In the genomic region with DNA sequence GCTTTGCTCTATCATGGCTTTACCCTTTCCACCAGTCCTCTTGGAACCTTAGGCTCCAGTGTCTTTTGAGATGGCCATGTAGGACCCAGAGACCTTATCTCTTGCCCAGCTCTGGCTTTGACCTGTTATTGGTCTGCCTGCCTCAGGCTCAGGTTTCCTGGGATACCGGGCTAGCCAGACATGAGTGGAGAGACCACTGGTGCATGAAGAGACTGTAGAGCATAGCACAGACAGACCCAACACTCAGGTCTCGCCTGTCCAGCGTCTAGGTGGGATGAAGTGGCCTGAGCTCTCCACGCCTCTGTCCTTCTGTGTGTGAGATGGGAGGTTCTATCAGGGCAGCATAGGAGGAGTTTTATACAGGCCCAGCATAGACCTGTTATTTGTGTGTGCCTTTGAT, we compare ENCODE assay signal across 28 mouse cellular contexts. TPM values are rescaled to one million over a fixed set of nuclear protein-coding genes. Genes with fewer than 3 reads are reported as not detected.
DNase-seq lines count a peak whose midpoint lies in the region; ATAC-seq and TF ChIP-seq lines count a peak whose summit lies in the region.
"Had no signal": no experiment of that assay in that cellular context is flagged by ENCODE, and none has a peak within 500 bp of the region (broad histone marks: within the 10 kb centered on the region; RNA-seq: fewer than 3 reads in every experiment).

No protein-coding gene starts in this region.

- H3K4me2 ChIP-seq in forebrain, postnatal 0 days (ENCODE audit: low read depth), result no peak overlapping the region
- H3K4me2 ChIP-seq in hindbrain, embryonic 12.5 days (replicated peaks), result no peak overlapping the region
- no peak overlapping the region for H3K4me2 ChIP-seq in hindbrain, postnatal 0 days (ENCODE audit: low read depth, low read length)
- no peak overlapping the region for H3K4me2 ChIP-seq in kidney, postnatal 0 days (ENCODE audit: low read length)
- H3K4me2 ChIP-seq: forebrain, embryonic 12.5 days; limb, embryonic 15.5 days had no signal

- H3K27me3 ChIP-seq in forebrain, embryonic 10.5 days (ENCODE audit: poor library complexity, severe bottlenecking), result peaks cover 3% of the 10 kb centered on the region
- no peaks in the 10 kb centered on the region for H3K27me3 ChIP-seq in forebrain, postnatal 0 days (ENCODE audit: insufficient read depth, low read length)
- H3K27me3 ChIP-seq in hindbrain, embryonic 12.5 days, result no peaks in the 10 kb centered on the region
- H3K27me3 ChIP-seq in hindbrain, postnatal 0 days (ENCODE audit: insufficient read depth, low read length), result no peaks in the 10 kb centered on the region
- no peaks in the 10 kb centered on the region for H3K27me3 ChIP-seq in kidney, postnatal 0 days (ENCODE audit: insufficient read depth, low read length)
- 0 out of 2 replicates have a peak, but pooled peaks cover 9% of the 10 kb centered on the region for H3K27me3 ChIP-seq in embryonic facial prominence, embryonic 10.5 days (replicated peaks; ENCODE audit: low read depth, poor library complexity, severe bottlenecking)
- H3K27me3 ChIP-seq: forebrain, embryonic 12.5 days had no signal

- no peak for ATAC-seq in forebrain, postnatal 0 days
- no peak for ATAC-seq in hindbrain, embryonic 12.5 days (ENCODE audit: low FRiP score)
- no peak for ATAC-seq in hindbrain, postnatal 0 days
- peak; percentile 53 for ATAC-seq in kidney, postnatal 0 days (replicated peaks; ENCODE audit: low FRiP score, low read depth)
- ATAC-seq: activated CD4-positive, CD25-positive, alpha-beta regulatory T cell, adult 4 months had no signal

- H3K36me3 ChIP-seq in forebrain, embryonic 10.5 days (replicated peaks), result no peaks in the 10 kb centered on the region; the same call in 1 of the 2 replicates
- peaks cover 14% of the 10 kb centered on the region; the same call in 1 of the 2 replicates for H3K36me3 ChIP-seq in forebrain, postnatal 0 days (ENCODE audit: insufficient read depth)
- 0 out of 2 replicates have a peak, but pooled peaks cover 9% of the 10 kb centered on the region for H3K36me3 ChIP-seq in hindbrain, embryonic 12.5 days
- H3K36me3 ChIP-seq in hindbrain, postnatal 0 days (ENCODE audit: insufficient read depth, low read length), result peaks cover 5% of the 10 kb centered on the region; the same call in 1 of the 2 replicates
- H3K36me3 ChIP-seq in kidney, postnatal 0 days (ENCODE audit: insufficient read depth, low read length), result no peaks in the 10 kb centered on the region
- H3K36me3 ChIP-seq in embryonic facial prominence, embryonic 10.5 days (replicated peaks), result no peaks in the 10 kb centered on the region
- H3K36me3 ChIP-seq: limb, embryonic 15.5 days had no signal

- H3K27ac ChIP-seq in forebrain, embryonic 10.5 days, result peak overlapping the region; percentile 54; the same call in 1 of the 2 replicates
- H3K27ac ChIP-seq in forebrain, postnatal 0 days (ENCODE audit: low read depth, low read length), result no peak overlapping the region
- 0 out of 2 replicates have a peak overlapping the region, but pooled peaks have one; percentile 23 for H3K27ac ChIP-seq in hindbrain, embryonic 12.5 days
- no peak overlapping the region for H3K27ac ChIP-seq in hindbrain, postnatal 0 days
- H3K27ac ChIP-seq in kidney, postnatal 0 days, result peak overlapping the region; percentile 70
- peak overlapping the region; percentile 73 for H3K27ac ChIP-seq in embryonic facial prominence, embryonic 10.5 days (replicated peaks)
- H3K27ac ChIP-seq: forebrain, embryonic 12.5 days; limb, embryonic 15.5 days had no signal

- no peak overlapping the region for H3K4me3 ChIP-seq in forebrain, embryonic 10.5 days
- no peak overlapping the region for H3K4me3 ChIP-seq in forebrain, postnatal 0 days (ENCODE audit: low read depth, low read length)
- H3K4me3 ChIP-seq in hindbrain, embryonic 12.5 days, result no peak overlapping the region
- H3K4me3 ChIP-seq in hindbrain, postnatal 0 days (ENCODE audit: low read length), result no peak overlapping the region
- H3K4me3 ChIP-seq in kidney, postnatal 0 days (replicated peaks; ENCODE audit: low read depth, low read length), result no peak overlapping the region
- H3K4me3 ChIP-seq in embryonic facial prominence, embryonic 10.5 days, result no peak overlapping the region
- H3K4me3 ChIP-seq: forebrain, embryonic 12.5 days; limb, embryonic 15.5 days had no signal

- H3K9ac ChIP-seq in forebrain, postnatal 0 days, result no peak overlapping the region
- H3K9ac ChIP-seq in hindbrain, embryonic 12.5 days, result no peak overlapping the region
- H3K9ac ChIP-seq in hindbrain, postnatal 0 days (replicated peaks; ENCODE audit: low read length), result no peak overlapping the region
- no peak overlapping the region for H3K9ac ChIP-seq in kidney, postnatal 0 days (ENCODE audit: low read depth, low read length)
- H3K9ac ChIP-seq: forebrain, embryonic 12.5 days; limb, embryonic 15.5 days had no signal

- peaks cover 27% of the 10 kb centered on the region for H3K4me1 ChIP-seq in forebrain, embryonic 10.5 days
- no peaks in the 10 kb centered on the region for H3K4me1 ChIP-seq in forebrain, postnatal 0 days (ENCODE audit: insufficient read depth)
- H3K4me1 ChIP-seq in hindbrain, embryonic 12.5 days, result peaks cover 25% of the 10 kb centered on the region
- no peaks in the 10 kb centered on the region for H3K4me1 ChIP-seq in hindbrain, postnatal 0 days (ENCODE audit: insufficient read depth, low read length)
- peaks cover 20% of the 10 kb centered on the region for H3K4me1 ChIP-seq in kidney, postnatal 0 days (replicated peaks; ENCODE audit: insufficient read depth, low read length)
- H3K4me1 ChIP-seq in embryonic facial prominence, embryonic 10.5 days, result peaks cover 43% of the 10 kb centered on the region

- H3K9me3 ChIP-seq in forebrain, embryonic 10.5 days, result no peaks in the 10 kb centered on the region
- H3K9me3 ChIP-seq in forebrain, postnatal 0 days (ENCODE audit: low read length), result no peaks in the 10 kb centered on the region
- H3K9me3 ChIP-seq in hindbrain, embryonic 12.5 days (replicated peaks), result no peaks in the 10 kb centered on the region
- no peaks in the 10 kb centered on the region for H3K9me3 ChIP-seq in hindbrain, postnatal 0 days (ENCODE audit: low read length)
- no peaks in the 10 kb centered on the region for H3K9me3 ChIP-seq in kidney, postnatal 0 days (replicated peaks; ENCODE audit: low read length)
- no peaks in the 10 kb centered on the region for H3K9me3 ChIP-seq in embryonic facial prominence, embryonic 10.5 days
- H3K9me3 ChIP-seq: forebrain, embryonic 12.5 days; limb, embryonic 15.5 days had no signal

- no peak for DNase-seq in forebrain, embryonic 10.5 days (ENCODE audit: extremely low spot score, low spot score)
- DNase-seq in forebrain, postnatal 0 days, result no peak
- no peak for DNase-seq in hindbrain, postnatal 0 days (ENCODE audit: low spot score)
- no peak for DNase-seq in kidney, postnatal 0 days (ENCODE audit: low spot score)
- DNase-seq in kidney, adult 18-20 months, result no peak
- DNase-seq in embryonic facial prominence, embryonic 10.5 days (ENCODE audit: low spot score), result no peak
- no peak for DNase-seq in adipocyte (ENCODE audit: low spot score)
- DNase-seq: adrenal gland, postnatal 10 days; cerebellum, adult 8-10 months; cerebellum, postnatal 36 days; embryo, embryonic 11 days; gastrocnemius, postnatal 36 days; kidney, adult 9 months; left cerebral cortex, postnatal 4 days; lung, postnatal 4 days; midbrain, embryonic 14.5 days had no signal

- TF ChIP-seq CTCF in forebrain, postnatal 0 days (IDR thresholded peaks at IDR 0.05; ENCODE audit: low read depth), result no peak
- no peak for TF ChIP-seq CTCF in hindbrain, postnatal 0 days (IDR thresholded peaks at IDR 0.05; ENCODE audit: low read depth)
- no peak for TF ChIP-seq CTCF in kidney, postnatal 0 days (IDR thresholded peaks at IDR 0.05; ENCODE audit: low read depth)

- WGBS in forebrain, embryonic 10.5 days, result 89% methylated on average over 4 of the region's 4 CpGs
- WGBS in forebrain, postnatal 0 days, result 87% methylated on average over 4 of the region's 4 CpGs
- WGBS in hindbrain, embryonic 12.5 days, result 80% methylated on average over 4 of the region's 4 CpGs
- 81% methylated on average over 4 of the region's 4 CpGs for WGBS in hindbrain, postnatal 0 days
- 52% methylated on average over 4 of the region's 4 CpGs for WGBS in kidney, postnatal 0 days
- 80% methylated on average over 4 of the region's 4 CpGs for WGBS in embryonic facial prominence, embryonic 10.5 days

RNA-seq across cellular contexts. Expression of a gene that starts 16.6 kb away (rescaled TPM):
- 6.5 and 6.9 TPM in 2 replicates for polyA plus RNA-seq in forebrain, embryonic 10.5 days (2016; fragmentation: Nextera tagmentation; extraction: Ambion mirVana)
- total RNA-seq in forebrain, postnatal 0 days (2014; rRNA removed), result 37.0 and 37.8 TPM in 2 replicates
- 21.3 and 24.2 TPM in 2 replicates for polyA plus RNA-seq in forebrain, postnatal 0 days (2015; fragmentation: Nextera tagmentation; extraction: Ambion mirVana)
- polyA plus RNA-seq in hindbrain, embryonic 12.5 days (2016; fragmentation: Nextera tagmentation; extraction: Ambion mirVana), result 28.9 and 32.2 TPM in 2 replicates
- 34.0 and 34.5 TPM in 2 replicates for total RNA-seq in hindbrain, postnatal 0 days (2014; rRNA removed)
- polyA plus RNA-seq in hindbrain, postnatal 0 days (2015; fragmentation: Nextera tagmentation; extraction: Ambion mirVana), result 24.7 and 25.4 TPM in 2 replicates
- 5.7 and 5.8 TPM in 2 replicates for polyA plus RNA-seq in kidney, postnatal 0 days (2015; fragmentation: Nextera tagmentation; extraction: Ambion mirVana)
- 4.3 and 5.8 TPM in 2 replicates for polyA plus RNA-seq in embryonic facial prominence, embryonic 10.5 days (2016; fragmentation: Nextera tagmentation; extraction: Ambion mirVana)
- polyA plus RNA-seq: activated CD4-positive, CD25-positive, alpha-beta regulatory T cell, adult 4 months had no signal

RNA-seq across cellular contexts. Expression of a gene that starts 24.5 kb away (rescaled TPM):
- polyA plus RNA-seq in forebrain, embryonic 10.5 days (2016; fragmentation: Nextera tagmentation; extraction: Ambion mirVana), result 146 and 151 TPM in 2 replicates
- total RNA-seq in forebrain, postnatal 0 days (2014; rRNA removed), result 434 and 487 TPM in 2 replicates
- polyA plus RNA-seq in forebrain, postnatal 0 days (2015; fragmentation: Nextera tagmentation; extraction: Ambion mirVana), result 275 and 296 TPM in 2 replicates
- polyA plus RNA-seq in hindbrain, embryonic 12.5 days (2016; fragmentation: Nextera tagmentation; extraction: Ambion mirVana), result 212 and 231 TPM in 2 replicates
- total RNA-seq in hindbrain, postnatal 0 days (2014; rRNA removed), result 540 and 551 TPM in 2 replicates
- 407 and 411 TPM in 2 replicates for polyA plus RNA-seq in hindbrain, postnatal 0 days (2015; fragmentation: Nextera tagmentation; extraction: Ambion mirVana)
- 168 and 170 TPM in 2 replicates for polyA plus RNA-seq in kidney, postnatal 0 days (2015; fragmentation: Nextera tagmentation; extraction: Ambion mirVana)
- 141 and 144 TPM in 2 replicates for polyA plus RNA-seq in embryonic facial prominence, embryonic 10.5 days (2016; fragmentation: Nextera tagmentation; extraction: Ambion mirVana)

RNA-seq across cellular contexts. Expression of a gene that starts 30.7 kb away (rescaled TPM):
- 49.6 and 52.3 TPM in 2 replicates for polyA plus RNA-seq in forebrain, embryonic 10.5 days (2016; fragmentation: Nextera tagmentation; extraction: Ambion mirVana)
- 5.0 and 5.6 TPM in 2 replicates for total RNA-seq in forebrain, postnatal 0 days (2014; rRNA removed)
- 2.6 and 2.7 TPM in 2 replicates for polyA plus RNA-seq in forebrain, postnatal 0 days (2015; fragmentation: Nextera tagmentation; extraction: Ambion mirVana)
- 20.9 and 21.0 TPM in 2 replicates for polyA plus RNA-seq in hindbrain, embryonic 12.5 days (2016; fragmentation: Nextera tagmentation; extraction: Ambion mirVana)
- total RNA-seq in hindbrain, postnatal 0 days (2014; rRNA removed), result 9.5 and 13.5 TPM in 2 replicates
- polyA plus RNA-seq in hindbrain, postnatal 0 days (2015; fragmentation: Nextera tagmentation; extraction: Ambion mirVana), result 5.8 TPM in 2 replicates
- 18.7 and 21.5 TPM in 2 replicates for polyA plus RNA-seq in kidney, postnatal 0 days (2015; fragmentation: Nextera tagmentation; extraction: Ambion mirVana)
- 49.4 and 52.3 TPM in 2 replicates for polyA plus RNA-seq in embryonic facial prominence, embryonic 10.5 days (2016; fragmentation: Nextera tagmentation; extraction: Ambion mirVana)
- total RNA-seq: gastrocnemius, adult 18-20 months had no signal

RNA-seq across cellular contexts. Expression of a gene that starts 57.8 kb away (rescaled TPM):
- 0.06 and 0.07 TPM in 2 replicates for polyA plus RNA-seq in forebrain, embryonic 10.5 days (2016; fragmentation: Nextera tagmentation; extraction: Ambion mirVana)
- total RNA-seq in forebrain, postnatal 0 days (2014; rRNA removed), result 0.10 TPM in 1 of 2 replicates, not detected in the other
- polyA plus RNA-seq in forebrain, postnatal 0 days (2015; fragmentation: Nextera tagmentation; extraction: Ambion mirVana), result 0.07 and 0.08 TPM in 2 replicates
- 0.09 and 0.20 TPM in 2 replicates for polyA plus RNA-seq in hindbrain, embryonic 12.5 days (2016; fragmentation: Nextera tagmentation; extraction: Ambion mirVana)
- not detected in 2 replicates for total RNA-seq in hindbrain, postnatal 0 days (2014; rRNA removed)
- 0.05 and 0.08 TPM in 2 replicates for polyA plus RNA-seq in hindbrain, postnatal 0 days (2015; fragmentation: Nextera tagmentation; extraction: Ambion mirVana)
- not detected in 2 replicates for polyA plus RNA-seq in kidney, postnatal 0 days (2015; fragmentation: Nextera tagmentation; extraction: Ambion mirVana)
- not detected in 2 replicates for polyA plus RNA-seq in embryonic facial prominence, embryonic 10.5 days (2016; fragmentation: Nextera tagmentation; extraction: Ambion mirVana)
- total RNA-seq: adrenal gland, postnatal 10 days; gastrocnemius, adult 18-20 months; gastrocnemius, postnatal 36 days; heart, postnatal 25 days; left cerebral cortex, adult 8-10 months; left cerebral cortex, postnatal 4 days had no signal
- polyA plus RNA-seq: activated CD4-positive, CD25-positive, alpha-beta regulatory T cell, adult 4 months; liver, embryonic 16.5 days; neural tube, embryonic 11.5 days; small intestine, adult 2 months; stomach, postnatal 0 days; urinary bladder, adult 2 months had no signal

Comparison
In these comparisons a context has a peak if more than half of its experiments do, and no peak if none do; other contexts are left out.
1. H3K27ac ChIP-seq: peak in forebrain, embryonic 10.5 days (single experiment), hindbrain, embryonic 12.5 days (single experiment), kidney, postnatal 0 days (single experiment) and embryonic facial prominence, embryonic 10.5 days (single experiment); none in forebrain, postnatal 0 days (single experiment) and hindbrain, postnatal 0 days (single experiment).